Mouse (Mus musculus) neural tube, embryonic 13.5 days (tissue): ENCODE measurements around the gene Uck2. TPM values are rescaled to one million over a fixed set of nuclear protein-coding genes. Genes with fewer than 3 reads are reported as not detected.
A peak's percentile ranks its signal among the peaks of the same experiment; 100 is the strongest.

Experiments
- ATAC-seq: fragments of 200-750 bp; cut with Nextera tagmentation; 2 replicates; pipeline ENCODE4 v1.8.0; 2017; ENCODE audit warnings: low read depth, mild to moderate bottlenecking, moderate TSS enrichment, moderate library complexity
- H3K27ac ChIP-seq: fragments of 300-500 bp; sonication (generic); replicated peaks from 2 replicates; pipeline ENCODE4 v1.5.1; 2015; ENCODE audit warnings: moderate library complexity, mild to moderate bottlenecking, inconsistent platforms
- H3K27me3 ChIP-seq: fragments of 300-500 bp; sonication (generic); 2 replicates; pipeline ENCODE4 v1.6.1; 2015; ENCODE audit warnings: mild to moderate bottlenecking, inconsistent platforms
- H3K36me3 ChIP-seq: fragments of 300-500 bp; sonication (generic); 2 replicates; pipeline ENCODE4 v1.6.1; 2015; ENCODE audit warnings: mild to moderate bottlenecking, inconsistent platforms
- H3K4me1 ChIP-seq: fragments of 300-500 bp; sonication (generic); replicated peaks from 2 replicates; pipeline ENCODE4 v1.6.1; 2015; ENCODE audit warnings: inconsistent platforms
- H3K4me2 ChIP-seq: fragments of 300-500 bp; sonication (generic); 2 replicates; pipeline ENCODE4 v1.6.1; 2015; ENCODE audit warnings: inconsistent platforms, mild to moderate bottlenecking, moderate library complexity
- H3K4me3 ChIP-seq: fragments of 300-500 bp; sonication (generic); 2 replicates; pipeline ENCODE4 v1.5.1; 2015; ENCODE audit warnings: mild to moderate bottlenecking, inconsistent platforms
- H3K9ac ChIP-seq: fragments of 300-500 bp; sonication (generic); 2 replicates; pipeline ENCODE4 v1.6.1; 2015; ENCODE audit warnings: moderate library complexity, mild to moderate bottlenecking, inconsistent platforms
- H3K9me3 ChIP-seq: fragments of 300-500 bp; sonication (generic); 2 replicates; pipeline ENCODE4 v1.6.1; 2016; ENCODE audit warnings: inconsistent platforms
- WGBS: fragments of 180-500 bp; shearing (Covaris S2); methylation state at CpG from one replicate; pipeline ENCODE4 v1.1.7; 2015; 5-methylcytosine and 5-hydroxymethylcytosine counted together
- polyA plus RNA-seq: library from polyadenylated mRNA; unstranded; fragments of >200 nt; fragmentation: Nextera tagmentation; extraction: Ambion mirVana; gene quantifications from 2 replicates; pipeline ENCODE4 v1.2.1, GENCODE M21; 2015

Uck2 gene
- polyA plus RNA-seq, 1 experiment from 2014 or later, result 66.3 TPM

- no peaks in the 10 kb centered on the region for H3K36me3 ChIP-seq
- WGBS, result 66% methylated on average over 9 of the region's 9 CpGs
- ATAC-seq, result no peak
Measured at GRCm38 (mm10) chr1:167246275-167246674, 38.8 kb downstream of the Uck2 start.

GRCm38 (mm10) chr1:167245180-167245641 is 39.9 kb downstream of the Uck2 start:
- 73% methylated on average over 9 of the region's 9 CpGs for WGBS
- H3K36me3 ChIP-seq, result no peaks in the 10 kb centered on the region
- no peak overlapping the region for H3K4me2 ChIP-seq
- H3K27me3 ChIP-seq, result no peaks in the 10 kb centered on the region
- ATAC-seq, result no peak
- H3K4me1 ChIP-seq, result peaks cover 76% of the 10 kb centered on the region
- H3K9ac ChIP-seq, result no peak overlapping the region
- no peak overlapping the region for H3K4me3 ChIP-seq
- no peaks in the 10 kb centered on the region for H3K9me3 ChIP-seq
- H3K27ac ChIP-seq, result no peak overlapping the region

More at GRCm38 (mm10) chr1:167246275-167246674, 38.8 kb downstream of the Uck2 start:
- no peak overlapping the region for H3K27ac ChIP-seq
- H3K4me2 ChIP-seq, result no peak overlapping the region
- H3K27me3 ChIP-seq, result no peaks in the 10 kb centered on the region
- no peak overlapping the region for H3K4me3 ChIP-seq
- H3K4me1 ChIP-seq, result peaks cover 70% of the 10 kb centered on the region
- no peaks in the 10 kb centered on the region for H3K9me3 ChIP-seq
- H3K9ac ChIP-seq, result no peak overlapping the region

- Histone ChIP-seq H3K4me3 (no peak overlapping the region), H3K27ac (peak overlapping the region; percentile 10; the same call in 1 of the 2 replicates), H3K36me3 (no peaks in the 10 kb centered on the region), H3K4me1 (peaks cover 81% of the 10 kb centered on the region), H3K4me2 (no peak overlapping the region), H3K27me3 (no peaks in the 10 kb centered on the region), H3K9ac (0 out of 2 replicates have a peak overlapping the region, but pooled peaks have one; percentile 1), H3K9me3 (no peaks in the 10 kb centered on the region)
- peak; percentile 38; the same call in 1 of the 2 replicates for ATAC-seq
- WGBS, result 33% methylated on average over 7 of the region's 7 CpGs
Measured at GRCm38 (mm10) chr1:167242191-167242681, 42.9 kb downstream of the Uck2 start.

GRCm38 (mm10) chr1:167241487-167241886 is 43.6 kb downstream of the Uck2 start:
- Histone ChIP-seq H3K27ac (no peak overlapping the region), H3K27me3 (no peaks in the 10 kb centered on the region), H3K9ac (no peak overlapping the region), H3K36me3 (no peaks in the 10 kb centered on the region), H3K9me3 (no peaks in the 10 kb centered on the region), H3K4me1 (peaks cover 74% of the 10 kb centered on the region), H3K4me3 (no peak overlapping the region), H3K4me2 (no peak overlapping the region)
- ATAC-seq, result no peak
- 65% methylated on average over 3 of the region's 3 CpGs for WGBS

GRCm38 (mm10) chr1:167240361-167240760 is 44.8 kb downstream of the Uck2 start:
- Histone ChIP-seq H3K27me3 (no peaks in the 10 kb centered on the region), H3K27ac (no peak overlapping the region; the same call in 1 of the 2 replicates), H3K4me2 (no peak overlapping the region), H3K9me3 (no peaks in the 10 kb centered on the region), H3K36me3 (peaks cover 11% of the 10 kb centered on the region), H3K4me1 (peaks cover 67% of the 10 kb centered on the region), H3K9ac (no peak overlapping the region), H3K4me3 (no peak overlapping the region)
- ATAC-seq, result no peak
- WGBS, result 15% methylated on average over 5 of the region's 5 CpGs

DNA sequence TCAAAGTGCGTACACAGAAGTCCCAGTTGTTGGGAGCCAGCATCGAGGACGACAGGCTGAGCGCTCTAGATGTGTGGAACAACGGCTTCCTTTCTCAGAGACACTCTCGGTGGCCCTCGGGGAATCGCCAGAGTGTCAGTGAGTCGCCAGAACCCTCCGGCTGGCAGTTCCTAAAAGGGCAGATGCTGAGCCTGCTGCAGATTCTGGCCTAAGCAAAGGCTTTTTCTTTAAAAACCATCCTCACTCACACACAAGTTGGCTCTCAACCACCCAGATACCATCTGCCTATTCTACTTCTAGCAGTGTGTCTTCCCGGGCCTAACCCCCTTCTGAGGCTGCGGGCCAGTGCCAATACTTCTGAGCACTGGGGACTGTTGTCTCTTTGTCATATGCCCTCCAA is 45.2 kb downstream of the Uck2 start:
- H3K9ac ChIP-seq, result no peak overlapping the region
- H3K4me3 ChIP-seq, result no peak overlapping the region
- H3K36me3 ChIP-seq, result peaks cover 16% of the 10 kb centered on the region
- peaks cover 62% of the 10 kb centered on the region for H3K4me1 ChIP-seq
- ATAC-seq, result 0 out of 2 replicates have a peak, but pooled peaks have one; percentile 25
- peak overlapping the region; percentile 18; the same call in 1 of the 2 replicates for H3K27ac ChIP-seq
- no peaks in the 10 kb centered on the region for H3K9me3 ChIP-seq
- H3K4me2 ChIP-seq, result no peak overlapping the region
- 38% methylated on average over 12 of the region's 12 CpGs for WGBS
- H3K27me3 ChIP-seq, result no peaks in the 10 kb centered on the region

DNA sequence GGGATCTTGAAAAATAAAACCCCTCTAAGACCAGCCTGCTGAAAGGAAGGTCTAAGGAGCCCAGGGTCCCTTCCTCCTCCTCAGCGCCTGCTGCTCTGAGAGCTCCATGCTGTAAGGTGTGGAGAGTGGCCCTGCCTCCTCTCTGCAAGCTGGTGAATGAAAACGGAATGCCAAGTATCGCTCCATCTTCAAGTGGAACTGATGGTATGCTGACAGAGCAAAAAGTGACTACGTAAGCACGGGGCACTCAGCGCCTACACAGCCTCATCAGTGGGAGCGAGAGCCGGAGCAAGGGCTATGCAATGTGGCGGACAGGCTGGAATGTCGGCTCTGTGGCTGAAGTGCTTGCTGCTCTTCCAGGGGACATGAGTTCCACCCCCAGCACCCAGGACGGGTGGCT is 47.3 kb downstream of the Uck2 start:
- H3K27me3 ChIP-seq, result no peaks in the 10 kb centered on the region
- peaks cover 44% of the 10 kb centered on the region for H3K4me1 ChIP-seq
- no peak overlapping the region for H3K9ac ChIP-seq
- H3K4me3 ChIP-seq, result no peak overlapping the region
- H3K4me2 ChIP-seq, result no peak overlapping the region
- ATAC-seq, result no peak; the same call in 1 of the 2 replicates
- no peak overlapping the region for H3K27ac ChIP-seq
- 85% methylated on average over 11 of the region's 11 CpGs for WGBS
- H3K36me3 ChIP-seq, result peaks cover 35% of the 10 kb centered on the region
- no peaks in the 10 kb centered on the region for H3K9me3 ChIP-seq

DNA sequence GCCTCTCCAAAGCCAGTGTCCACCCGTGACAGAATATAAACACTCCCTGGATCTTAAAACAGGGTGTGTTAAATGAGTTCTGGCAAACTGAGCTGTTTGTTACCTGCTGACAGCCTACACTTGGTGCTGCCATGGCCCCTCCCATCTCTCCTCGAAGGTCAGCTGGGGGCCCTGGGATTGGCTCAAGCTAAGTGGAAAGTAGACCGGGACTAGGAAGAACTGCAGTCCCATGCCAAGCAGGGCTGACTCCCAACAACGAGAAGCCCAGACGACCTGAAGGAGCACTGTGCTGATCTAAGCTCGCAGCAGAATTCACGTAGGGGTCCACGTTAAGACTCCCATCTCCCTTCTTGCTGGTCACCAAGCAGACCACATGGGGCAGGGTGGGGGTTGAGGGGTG is 48.3 kb downstream of the Uck2 start:
- WGBS, result 78% methylated on average over 8 of the region's 8 CpGs
- ATAC-seq, result no peak

GRCm38 (mm10) chr1:167234344-167234743 is 50.8 kb downstream of the Uck2 start:
- Histone ChIP-seq H3K4me3 (no peak overlapping the region), H3K4me2 (no peak overlapping the region)
- no peak for ATAC-seq

More for the DNA sequence above, 48.3 kb downstream of the Uck2 start:
- H3K36me3 ChIP-seq, result peaks cover 45% of the 10 kb centered on the region
- no peak overlapping the region for H3K4me3 ChIP-seq
- H3K27ac ChIP-seq, result no peak overlapping the region
- H3K4me1 ChIP-seq, result peaks cover 34% of the 10 kb centered on the region
- H3K9me3 ChIP-seq, result no peaks in the 10 kb centered on the region
- no peak overlapping the region for H3K9ac ChIP-seq
- no peak overlapping the region for H3K4me2 ChIP-seq
- H3K27me3 ChIP-seq, result no peaks in the 10 kb centered on the region

GRCm38 (mm10) chr1:167232918-167233317 is 52.2 kb downstream of the Uck2 start:
- Histone ChIP-seq H3K4me1 (0 out of 2 replicates have a peak, but pooled peaks cover under 1% of the 10 kb centered on the region), H3K4me3 (no peak overlapping the region), H3K27ac (no peak overlapping the region), H3K27me3 (no peaks in the 10 kb centered on the region), H3K9me3 (no peaks in the 10 kb centered on the region), H3K36me3 (peaks cover 60% of the 10 kb centered on the region), H3K4me2 (no peak overlapping the region), H3K9ac (no peak overlapping the region)
- no peak for ATAC-seq
- WGBS, result 85% methylated on average over 7 of the region's 7 CpGs

More at GRCm38 (mm10) chr1:167234344-167234743, 50.8 kb downstream of the Uck2 start:
- Histone ChIP-seq H3K27me3 (no peaks in the 10 kb centered on the region), H3K9ac (no peak overlapping the region), H3K27ac (no peak overlapping the region), H3K9me3 (no peaks in the 10 kb centered on the region), H3K4me1 (0 out of 2 replicates have a peak, but pooled peaks cover 11% of the 10 kb centered on the region), H3K36me3 (peaks cover 51% of the 10 kb centered on the region)
- 95% methylated on average over 10 of the region's 10 CpGs for WGBS

GRCm38 (mm10) chr1:167231612-167232283 is 53.4 kb downstream of the Uck2 start:
- H3K4me2 ChIP-seq, result no peak overlapping the region
- H3K36me3 ChIP-seq, result peaks cover 70% of the 10 kb centered on the region
- ATAC-seq, result no peak
- no peak overlapping the region for H3K27ac ChIP-seq
- no peaks in the 10 kb centered on the region for H3K9me3 ChIP-seq
- no peaks in the 10 kb centered on the region for H3K27me3 ChIP-seq
- no peak overlapping the region for H3K9ac ChIP-seq
- no peaks in the 10 kb centered on the region for H3K4me1 ChIP-seq
- H3K4me3 ChIP-seq, result no peak overlapping the region
- WGBS, result 81% methylated on average over 17 of the region's 17 CpGs

DNA sequence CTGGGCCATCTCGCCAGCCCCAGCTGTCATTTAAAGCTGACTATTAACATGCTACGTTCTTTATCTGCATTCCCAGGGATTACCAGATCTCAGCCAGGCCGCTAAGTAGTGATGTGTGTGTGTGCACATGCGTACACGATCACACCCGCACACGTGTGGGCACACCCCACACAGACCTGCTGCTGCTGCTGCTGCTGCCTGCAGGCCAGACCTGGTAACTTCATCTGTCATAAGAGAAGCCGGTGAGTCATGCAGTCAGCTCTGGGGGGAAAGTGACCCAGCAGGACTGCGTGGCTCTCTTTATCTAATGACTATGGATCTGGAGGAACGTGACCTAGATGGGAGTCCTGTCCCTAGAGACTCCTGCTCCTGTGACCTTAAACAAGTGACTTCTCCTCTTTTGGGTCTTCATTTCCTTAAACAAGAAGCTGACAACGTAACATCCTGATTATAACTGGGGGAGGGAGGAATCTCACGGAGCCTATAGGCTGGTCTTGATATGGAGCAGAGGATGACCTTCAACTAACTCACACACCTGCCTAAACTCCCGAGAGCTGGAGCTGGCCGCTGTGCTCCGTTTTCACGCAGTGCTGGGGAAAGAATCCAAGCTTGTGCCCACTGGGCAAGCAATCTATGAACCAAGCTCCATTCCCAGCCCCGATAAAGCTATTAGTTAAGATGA is 54.0 kb downstream of the Uck2 start:
- Histone ChIP-seq H3K4me1 (no peaks in the 10 kb centered on the region), H3K27me3 (no peaks in the 10 kb centered on the region), H3K27ac (no peak overlapping the region), H3K4me2 (no peak overlapping the region), H3K9ac (no peak overlapping the region), H3K9me3 (no peaks in the 10 kb centered on the region), H3K4me3 (no peak overlapping the region), H3K36me3 (peaks cover 73% of the 10 kb centered on the region)
- peak; percentile 17; the same call in 1 of the 2 replicates for ATAC-seq
- WGBS, result 89% methylated on average over 17 of the region's 17 CpGs
